Mouse (Mus musculus) yolk sac, embryonic 10.5 days (tissue): ENCODE results near the gene Msi2.
A peak's percentile ranks its signal among the peaks of the same experiment; 100 is the strongest.

Experiments used
- DNase-seq: peaks from one replicate; pipeline ENCODE4 v3.0.0-alpha.2; 2017; ENCODE audit warnings: low spot score

Msi2 gene

GRCm38 (mm10) chr11:88441871-88442740 lies 276.2 kb downstream of the Msi2 start:
- no peak for DNase-seq

DNA sequence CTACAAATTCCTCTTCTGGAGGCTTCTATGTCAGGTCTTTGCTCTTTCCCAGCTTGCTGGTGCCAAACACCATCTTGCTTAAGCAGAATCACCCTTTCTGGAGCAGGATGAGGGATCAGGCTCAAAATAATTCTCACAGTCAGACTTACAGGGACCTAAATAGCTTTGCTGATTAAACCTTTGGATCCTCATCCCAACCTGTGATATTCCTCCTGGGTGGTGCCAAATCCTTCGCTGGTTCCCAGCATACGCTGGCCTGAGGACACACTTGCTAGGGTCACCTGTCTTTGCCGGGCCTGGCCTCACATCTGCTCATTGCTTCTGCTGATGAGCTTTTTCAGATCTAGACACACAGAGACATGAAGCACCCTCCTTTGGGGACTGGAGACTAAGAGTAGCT lies 279.7 kb downstream of the Msi2 start:
- no peak for DNase-seq

DNA sequence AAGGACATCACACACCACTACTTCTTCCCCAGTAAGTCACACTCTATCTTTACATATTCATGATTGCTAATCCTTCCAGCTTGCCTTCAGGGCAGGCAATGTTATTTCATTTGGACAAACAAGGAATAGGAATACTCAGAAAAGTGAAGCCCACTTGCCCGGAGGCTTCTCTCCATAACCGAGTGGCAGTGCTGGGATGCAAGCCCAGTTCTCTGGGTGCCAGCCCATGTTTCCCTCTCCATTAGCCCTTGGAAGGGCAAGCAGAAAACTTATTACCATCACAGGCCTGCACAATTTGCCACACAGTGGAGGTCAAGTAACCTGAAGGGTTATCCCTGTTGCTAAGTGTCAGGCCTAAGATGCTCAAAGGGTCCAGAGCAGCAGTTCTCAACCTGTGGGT lies 281.7 kb downstream of the Msi2 start:
- no peak for DNase-seq

DNA sequence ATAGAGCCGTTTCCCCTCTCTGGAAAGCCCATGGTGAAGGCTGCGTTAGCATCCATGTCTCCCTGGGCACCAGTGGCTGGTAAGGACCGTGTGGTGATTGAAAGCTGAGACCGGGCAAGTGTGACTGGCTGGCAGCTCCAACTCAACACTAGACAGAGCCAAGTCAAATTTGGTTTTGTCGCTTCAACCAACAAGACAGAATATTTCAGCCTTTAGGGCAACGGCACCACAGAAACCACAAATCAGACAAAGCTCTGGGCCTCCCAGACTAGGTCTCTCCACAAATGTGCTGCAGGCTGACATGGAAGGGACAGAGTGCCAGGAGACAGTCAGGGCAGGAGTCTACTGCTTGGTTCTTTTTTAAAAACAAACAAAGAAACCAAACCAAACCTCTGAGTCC lies 282.8 kb downstream of the Msi2 start:
- DNase-seq = no peak

- DNase-seq = no peak
Observed at GRCm38 (mm10) chr11:88431363-88432269, 286.7 kb downstream of the Msi2 start.

GRCm38 (mm10) chr11:88430292-88430691 lies 288.0 kb downstream of the Msi2 start:
- no peak for DNase-seq

- DNase-seq = no peak
Observed at GRCm38 (mm10) chr11:88429680-88430079, 288.6 kb downstream of the Msi2 start.

DNA sequence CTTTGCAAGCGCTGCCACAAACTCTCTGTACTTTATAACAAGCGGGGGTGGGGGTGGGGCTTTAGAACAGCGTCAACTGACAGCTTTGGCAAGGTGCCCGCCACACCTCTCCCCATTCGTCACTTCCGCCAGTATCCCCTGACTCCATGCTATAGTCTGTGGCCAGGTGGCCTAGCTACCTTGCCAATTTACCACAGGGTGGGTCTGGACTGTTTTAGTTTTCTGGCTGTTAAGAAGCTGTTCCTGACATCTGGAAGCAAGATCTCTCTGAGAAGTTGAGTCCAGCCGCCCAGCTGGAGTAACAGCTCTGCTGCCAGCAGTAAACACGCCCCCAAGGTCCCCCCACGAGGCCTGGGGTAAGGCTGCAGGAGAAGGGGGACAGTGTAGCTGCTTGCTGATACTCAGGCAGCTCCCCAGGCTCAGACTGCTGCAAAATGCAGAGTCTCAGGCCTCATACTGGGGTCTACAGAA lies 292.6 kb downstream of the Msi2 start:
- no peak for DNase-seq

DNA sequence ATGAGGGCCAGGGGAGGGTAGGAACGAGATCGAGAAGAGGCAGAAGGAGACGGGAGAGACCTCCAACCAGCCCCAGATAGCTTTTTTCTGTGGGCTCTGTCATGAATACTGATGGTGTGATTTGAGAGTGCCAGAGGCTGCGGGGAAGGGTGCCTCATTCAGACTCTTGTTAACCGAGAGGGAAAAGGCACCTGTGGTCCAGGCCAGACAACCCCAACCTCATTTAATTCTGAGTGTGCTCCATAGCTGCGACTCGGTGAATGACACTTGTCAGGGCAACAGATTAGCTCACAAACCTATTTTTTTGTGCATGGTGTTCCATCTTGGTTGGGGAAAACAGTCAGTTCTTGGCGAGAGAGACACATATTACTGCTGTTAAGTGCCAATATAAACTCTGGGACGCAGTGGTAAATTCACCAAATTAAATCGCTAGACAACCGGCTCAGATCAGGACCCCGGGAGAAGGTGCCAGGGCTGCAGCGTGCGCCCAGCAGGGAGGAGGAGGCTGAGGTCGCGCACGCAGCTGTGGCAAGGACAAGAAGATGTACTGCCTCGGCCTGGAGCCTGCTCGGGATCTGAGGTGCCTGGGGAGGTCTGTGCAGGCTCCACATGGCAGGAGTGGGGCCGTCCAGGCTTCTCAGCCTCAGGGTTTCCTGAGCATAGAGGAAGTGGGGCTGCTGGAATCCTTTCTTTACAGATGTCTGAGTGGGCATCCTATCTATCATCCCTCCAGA lies 294.1 kb downstream of the Msi2 start:
- DNase-seq = no peak

- DNase-seq = no peak
Observed at GRCm38 (mm10) chr11:88421057-88421578, 297.2 kb downstream of the Msi2 start.

DNA sequence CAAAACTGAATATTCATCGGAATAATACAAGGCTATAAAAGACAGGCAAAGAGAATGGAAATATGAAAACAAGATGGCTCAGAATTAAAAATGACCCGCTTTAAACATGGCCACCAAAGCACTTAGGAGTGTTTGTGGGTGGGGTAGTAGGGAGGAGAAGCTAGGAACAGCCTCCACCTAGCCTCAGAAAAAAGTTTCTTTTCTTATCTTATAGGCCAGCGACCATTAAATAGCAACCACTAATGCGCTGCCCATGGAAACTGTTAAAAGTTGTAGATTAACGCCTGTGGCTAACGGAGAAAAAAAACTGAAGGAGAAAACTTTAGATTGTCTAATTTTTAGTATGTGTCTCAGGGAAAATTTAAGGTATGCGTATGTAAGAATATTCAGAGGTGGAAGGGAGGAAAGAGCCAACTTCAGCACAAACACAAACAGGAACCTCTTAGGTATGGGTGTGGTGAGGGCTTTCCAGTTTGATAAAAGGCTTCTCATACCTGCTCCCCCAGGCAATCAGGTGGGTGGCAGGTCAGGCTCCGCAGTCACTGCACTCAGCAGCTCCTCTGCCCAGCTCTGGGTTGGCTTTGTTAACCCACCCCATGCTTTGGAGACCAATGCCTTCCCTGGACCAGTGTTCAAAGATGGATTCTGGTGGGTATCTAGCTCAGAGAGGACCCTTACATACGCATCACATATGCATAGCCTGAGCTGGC lies 298.5 kb downstream of the Msi2 start:
- DNase-seq = no peak

DNA sequence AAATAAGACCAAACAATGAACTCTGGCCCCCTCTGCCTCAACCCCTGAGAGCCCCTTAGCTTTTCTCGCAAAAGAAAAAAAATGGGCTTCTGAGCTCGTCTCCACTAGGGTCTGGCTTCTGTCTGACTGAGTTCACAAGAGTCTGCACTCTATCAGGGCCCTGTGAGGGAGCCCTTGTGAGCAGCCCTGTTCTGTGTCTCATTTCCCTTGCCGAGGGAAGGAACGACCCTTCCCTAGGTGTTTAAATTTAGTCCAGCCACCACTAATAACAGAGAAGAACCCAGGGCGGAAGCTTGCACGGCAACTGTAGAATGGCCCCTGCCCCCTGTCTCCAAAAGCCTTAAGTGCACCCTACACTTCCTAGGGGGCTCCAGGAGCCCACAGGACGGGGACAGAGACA lies 299.2 kb downstream of the Msi2 start:
- DNase-seq = peak; percentile 34

GRCm38 (mm10) chr11:88414157-88414870 lies 304.0 kb downstream of the Msi2 start:
- DNase-seq = no peak

- peak; percentile 61 for DNase-seq
Observed at GRCm38 (mm10) chr11:88412423-88413094, 305.8 kb downstream of the Msi2 start.

GRCm38 (mm10) chr11:88408305-88408704 lies 310.0 kb downstream of the Msi2 start:
- no peak for DNase-seq

DNA sequence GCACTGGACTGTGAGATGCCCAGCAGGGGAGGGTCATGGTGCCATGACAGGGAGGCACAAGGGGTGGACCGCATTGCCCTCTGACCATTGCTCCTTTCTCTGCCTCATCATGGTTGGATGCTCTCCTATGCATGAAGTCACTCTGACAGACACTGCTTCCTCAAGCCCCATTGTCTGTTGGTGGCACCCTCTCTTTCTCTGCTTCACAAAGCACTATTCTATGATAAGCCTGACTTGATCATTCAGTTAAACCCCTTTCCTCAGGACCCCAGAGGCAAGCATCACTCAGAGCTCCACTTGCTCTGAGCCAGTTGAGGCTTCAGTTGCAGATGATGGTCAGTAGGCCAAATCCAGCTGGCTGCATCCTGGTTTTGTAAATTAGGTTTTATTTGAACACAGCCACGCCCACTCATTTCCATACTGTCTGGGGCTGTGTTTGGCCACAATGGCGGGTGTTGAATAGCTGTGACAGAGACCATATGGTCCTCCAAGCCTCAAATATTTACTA lies 311.9 kb downstream of the Msi2 start:
- no peak for DNase-seq

DNA sequence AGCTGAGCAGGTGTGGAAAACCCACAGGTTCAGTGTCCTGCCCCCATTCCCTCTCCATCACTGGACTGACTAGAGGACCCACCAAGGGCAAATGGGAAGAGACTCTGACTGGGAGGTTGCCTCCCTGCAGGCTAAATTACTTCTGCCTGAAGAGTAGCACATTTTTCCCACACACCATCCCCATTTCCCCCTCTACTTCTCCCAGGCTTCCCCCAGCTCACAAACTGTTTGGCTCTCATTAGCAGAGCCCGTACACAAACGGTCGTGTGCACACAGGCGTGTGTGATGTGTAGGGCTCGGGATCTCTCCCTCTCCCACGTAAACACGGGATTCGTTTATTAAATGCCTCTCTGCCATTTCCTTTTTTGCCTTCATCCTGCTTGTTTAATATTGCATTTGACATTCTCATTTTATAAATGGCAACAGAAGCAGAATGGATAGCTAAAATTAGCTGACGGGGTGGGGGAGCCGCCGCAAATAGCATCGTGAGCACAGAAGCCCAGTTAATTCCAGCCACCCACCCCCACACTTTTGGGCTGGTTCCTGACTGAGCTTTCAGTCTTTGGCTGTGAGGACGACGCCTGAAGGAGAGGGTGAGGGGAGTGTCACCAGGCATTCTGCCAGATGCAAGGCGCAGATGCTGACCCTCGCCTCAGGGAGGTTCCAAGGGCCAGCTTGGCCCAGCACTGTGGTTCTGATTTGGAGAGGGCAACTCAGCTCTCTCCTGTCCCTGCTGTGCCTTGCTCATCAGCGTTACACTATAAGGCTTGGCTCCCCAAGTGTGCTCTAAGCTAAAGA lies 313.3 kb downstream of the Msi2 start:
- DNase-seq = no peak

DNA sequence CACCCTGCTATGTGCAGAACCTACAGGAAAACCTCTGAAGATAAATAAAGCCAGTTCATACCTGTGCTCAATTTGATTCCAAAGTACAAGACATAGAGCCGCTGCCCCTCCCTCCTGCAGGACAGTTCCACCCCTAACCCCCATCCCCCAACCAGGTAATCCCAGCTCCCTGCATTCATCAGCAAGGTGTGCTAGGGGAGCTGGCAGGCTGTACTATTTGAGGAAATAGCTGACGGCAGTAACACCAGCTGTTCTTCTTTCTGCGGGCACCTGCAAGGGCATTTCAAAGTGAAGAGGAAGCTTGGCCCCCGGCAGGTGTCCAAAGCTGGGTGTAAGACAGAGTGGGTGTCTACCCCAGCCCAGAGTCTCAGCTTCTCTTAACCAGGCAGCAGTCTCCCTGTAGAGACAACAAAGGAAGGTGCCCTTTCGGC lies 314.1 kb downstream of the Msi2 start:
- peak; percentile 77 for DNase-seq

DNA sequence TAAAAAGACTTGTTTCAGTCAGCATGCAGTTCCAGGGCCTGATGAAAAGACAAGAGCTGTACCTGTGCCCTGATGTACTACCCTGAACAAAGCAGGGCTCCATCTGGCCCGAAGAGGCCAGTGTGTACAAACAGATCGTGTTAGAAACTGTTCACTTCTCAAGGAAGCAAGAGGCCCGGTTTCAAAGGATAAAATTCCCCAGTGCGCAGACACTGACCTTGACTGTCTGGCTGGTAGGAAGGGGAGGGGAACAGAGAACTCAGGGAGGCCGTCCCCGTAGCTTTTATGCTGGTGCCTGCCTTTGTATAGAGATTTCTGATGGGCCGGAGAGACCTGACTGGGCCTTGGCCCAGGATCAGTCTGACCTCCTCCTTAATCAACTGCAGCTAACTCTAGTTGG lies 316.0 kb downstream of the Msi2 start:
- no peak for DNase-seq
